Mouse (Mus musculus): Measurements from ENCODE around the gene Vmn1r13. TPM values are rescaled to one million over a fixed set of nuclear protein-coding genes. Genes with fewer than 3 reads are reported as not detected.
"Not testable (repeated sequence)": the region's sequence is repeated elsewhere in the genome, so short reads cannot be mapped to it uniquely, and the experiment has no call there.

Gene Vmn1r13
- not detected in 2 replicates for polyA plus RNA-seq (2012; rRNA removed)

DNA sequence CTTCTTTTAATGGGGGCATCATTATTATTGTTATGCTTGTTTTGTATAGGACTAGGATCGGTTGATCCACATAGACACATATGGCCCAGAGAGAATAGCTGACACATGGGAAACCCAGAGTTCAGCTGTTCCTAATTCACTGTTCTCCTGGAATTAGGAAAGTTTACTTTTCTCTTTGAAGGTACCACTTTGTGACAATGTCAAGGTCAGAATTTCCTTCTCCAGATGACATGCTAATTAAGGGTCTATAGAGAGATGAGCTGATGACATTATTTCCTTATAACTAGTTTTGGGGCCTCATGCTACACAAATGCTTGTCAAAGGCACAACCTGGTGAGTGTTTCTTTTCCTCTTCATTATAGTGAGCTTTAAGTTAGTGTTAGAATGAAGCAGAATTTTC is at the start of gene Vmn1r13:
Gene Vmn1r13, plus strand, starts transcription at position 301 of the 400 bp plus-strand sequence.
- not testable (repeated sequence) for DNase-seq (ENCODE audit: low spot score)

DNA sequence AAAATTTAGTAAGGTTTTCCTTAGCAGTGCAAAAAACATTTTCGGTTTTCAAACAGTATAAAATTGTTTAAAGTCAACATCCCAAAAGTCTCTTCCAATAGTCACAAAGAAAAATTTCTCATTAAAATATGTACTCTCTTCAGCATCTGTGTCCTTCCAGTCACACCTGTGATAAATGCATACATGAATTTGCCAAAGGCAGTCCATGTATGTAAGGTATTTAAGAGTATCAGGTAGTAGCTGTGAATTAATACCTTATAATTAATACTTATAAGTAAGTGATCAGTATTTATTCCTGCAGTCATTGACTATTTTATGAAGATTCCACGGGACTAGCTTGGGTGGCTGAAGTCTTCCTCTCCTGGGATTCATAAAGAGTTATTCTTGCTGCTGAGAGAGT is 46.5 kb upstream of the Vmn1r13 start, which contains the start of gene Vmn1r12:
Gene Vmn1r12, plus strand, starts transcription at position 301 of the 400 bp plus-strand sequence.
- no peak for DNase-seq (ENCODE audit: low spot score)

DNA sequence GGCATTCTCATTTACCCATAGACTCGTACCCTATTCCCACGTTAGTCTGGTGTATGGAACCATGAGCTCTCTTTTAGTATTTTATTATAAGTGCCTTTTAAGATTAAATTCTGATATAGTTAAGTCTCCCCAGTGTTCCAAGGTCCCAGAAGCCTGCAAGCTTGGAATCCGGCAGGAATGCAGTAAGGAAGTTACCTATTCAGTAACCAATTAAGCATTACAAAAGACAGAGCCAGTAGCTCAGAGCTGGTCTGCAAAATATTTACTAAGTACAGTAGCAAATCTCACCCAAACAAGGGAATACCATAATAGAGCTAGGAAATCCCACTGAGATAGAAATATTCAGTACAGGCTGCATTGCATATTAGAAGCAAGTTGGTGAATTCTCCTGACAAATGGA is 13.1 kb upstream of the Vmn1r13 start:
- DNase-seq (ENCODE audit: low spot score): not testable (repeated sequence)

DNA sequence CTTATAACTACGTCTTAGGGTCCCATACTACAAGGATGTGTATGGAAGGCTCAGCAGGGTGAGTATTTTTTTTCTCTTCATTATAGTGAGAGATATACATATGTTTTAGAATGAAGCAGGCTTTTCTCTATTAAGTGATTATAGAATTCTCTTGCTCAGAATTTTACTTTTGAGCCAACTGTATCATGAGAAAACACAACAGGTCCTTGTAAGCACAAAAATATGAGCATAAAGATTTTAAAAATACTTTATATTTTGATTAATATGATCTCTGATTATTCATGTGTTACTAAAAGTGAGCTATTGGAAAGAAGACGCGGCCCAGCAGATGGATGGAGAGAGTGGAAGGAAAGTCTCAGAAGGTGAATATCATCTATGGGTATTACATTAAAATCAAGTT is 28.3 kb downstream of the Vmn1r13 start, which contains the start of gene Vmn1r14:
Gene Vmn1r14, plus strand, starts transcription at position 301 of the 400 bp plus-strand sequence.
- no peak for DNase-seq (ENCODE audit: low spot score)

DNA sequence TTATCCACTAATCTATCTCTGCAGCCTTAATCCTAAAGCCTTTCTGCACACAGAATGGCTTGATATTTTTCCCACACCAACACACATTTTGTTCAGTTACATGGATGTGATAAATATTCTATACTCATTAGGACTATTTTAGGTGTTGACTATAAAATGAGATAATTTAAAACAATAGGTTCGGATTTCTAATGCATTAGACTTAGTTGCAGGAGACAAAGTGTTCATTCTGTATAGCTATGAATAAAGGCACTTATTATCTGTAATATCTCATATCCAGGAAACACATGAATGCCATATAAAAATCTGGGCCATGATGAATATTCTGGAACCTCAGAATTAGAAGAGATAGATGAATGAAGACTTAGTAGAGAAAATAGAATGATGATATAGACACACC is 54.6 kb downstream of the Vmn1r13 start, which contains the start of gene Vmn1r15:
Gene Vmn1r15, plus strand, starts transcription at position 301 of the 400 bp plus-strand sequence.
- no peak for DNase-seq (ENCODE audit: low spot score)

DNA sequence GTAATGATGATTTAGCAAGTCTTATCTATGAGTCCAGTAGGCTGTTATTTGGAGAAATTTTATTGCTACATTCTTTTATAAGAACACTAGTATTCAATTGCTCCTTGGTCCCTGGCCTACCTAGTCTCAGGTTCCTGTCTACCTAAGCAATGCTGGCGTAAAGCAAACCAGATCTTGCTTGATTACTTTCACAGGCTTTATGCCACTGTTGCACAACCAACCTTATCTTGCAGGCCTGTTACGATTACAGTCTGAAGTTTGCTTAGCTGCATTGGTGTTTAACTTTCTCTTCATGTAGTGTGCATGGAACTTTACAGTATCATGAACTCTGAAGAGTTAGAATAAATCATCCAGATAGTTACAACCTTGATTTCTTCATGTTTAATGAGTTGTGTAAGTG is 57.9 kb downstream of the Vmn1r13 start:
- DNase-seq (ENCODE audit: low spot score): no peak

Other genes with a start within 250 kb of the Vmn1r13 start
- 0.07 TPM in 1 of 2 replicates, not detected in the other for gene Vmn1r5, start 233.0 kb upstream of the Vmn1r13 start, polyA plus RNA-seq (2012; rRNA removed)
- gene Vmn1r6, start 206.0 kb upstream of the Vmn1r13 start, polyA plus RNA-seq (2012; rRNA removed): not detected in 2 replicates
- not detected in 2 replicates for gene Vmn1r7, start 178.0 kb upstream of the Vmn1r13 start, polyA plus RNA-seq (2012; rRNA removed)
- not detected in 2 replicates for gene Vmn1r8, start 171.0 kb upstream of the Vmn1r13 start, polyA plus RNA-seq (2012; rRNA removed)
- not detected in 2 replicates for gene Vmn1r9, start 136.5 kb upstream of the Vmn1r13 start, polyA plus RNA-seq (2012; rRNA removed)
- gene Vmn1r10, start 93.8 kb upstream of the Vmn1r13 start, polyA plus RNA-seq (2012; rRNA removed): not detected in 2 replicates
- gene Vmn1r11, start 69.8 kb upstream of the Vmn1r13 start, polyA plus RNA-seq (2012; rRNA removed): not detected in 2 replicates
- gene Vmn1r12, start 46.4 kb upstream of the Vmn1r13 start, polyA plus RNA-seq (2012; rRNA removed): not detected in 2 replicates
- not detected in 2 replicates for gene Vmn1r14, start 28.4 kb downstream of the Vmn1r13 start, polyA plus RNA-seq (2012; rRNA removed)
- not detected in 2 replicates for gene Vmn1r15, start 54.7 kb downstream of the Vmn1r13 start, polyA plus RNA-seq (2012; rRNA removed)
- not detected in 2 replicates for gene Vmn1r16, start 126.2 kb downstream of the Vmn1r13 start, polyA plus RNA-seq (2012; rRNA removed)
- not detected in 2 replicates for gene Vmn1r17, start 160.4 kb downstream of the Vmn1r13 start, polyA plus RNA-seq (2012; rRNA removed)
- not detected in 2 replicates for gene Vmn1r18, start 192.5 kb downstream of the Vmn1r13 start, polyA plus RNA-seq (2012; rRNA removed)
- not detected in 2 replicates for gene Vmn1r19, start 200.5 kb downstream of the Vmn1r13 start, polyA plus RNA-seq (2012; rRNA removed)
- gene Vmn1r20, start 225.6 kb downstream of the Vmn1r13 start, polyA plus RNA-seq (2012; rRNA removed): not detected in 2 replicates